Mouse (Mus musculus) forebrain, embryonic 10.5 days (tissue): ENCODE data around the gene Eif3d. TPM values are rescaled to one million over a fixed set of nuclear protein-coding genes. Genes with fewer than 3 reads are reported as not detected.

ENCODE experiments used
- DNase-seq: peaks from one replicate; pipeline ENCODE4 v3.0.0-alpha.2; 2017; ENCODE audit warnings: low spot score; ENCODE audit errors: extremely low spot score
- H3K27ac ChIP-seq: fragments of 300-500 bp; sonication (generic); 2 replicates; pipeline ENCODE4 v1.5.1; 2016; ENCODE audit warnings: mild to moderate bottlenecking
- H3K27me3 ChIP-seq: fragments of 300-500 bp; sonication (generic); 2 replicates; pipeline ENCODE4 v1.6.1; 2016; ENCODE audit warnings: mild to moderate bottlenecking; ENCODE audit not compliant: poor library complexity, severe bottlenecking
- H3K36me3 ChIP-seq: fragments of 300-500 bp; sonication (generic); replicated peaks from 2 replicates; pipeline ENCODE4 v1.6.1; 2016; ENCODE audit warnings: mild to moderate bottlenecking, moderate library complexity
- H3K4me1 ChIP-seq: fragments of 300-500 bp; sonication (generic); 2 replicates; pipeline ENCODE4 v1.6.1; 2016
- H3K4me3 ChIP-seq: fragments of 300-500 bp; sonication (generic); 2 replicates; pipeline ENCODE4 v1.5.1; 2016; ENCODE audit warnings: mild to moderate bottlenecking, moderate library complexity
- H3K9me3 ChIP-seq: fragments of 300-500 bp; sonication (generic); 2 replicates; pipeline ENCODE4 v1.6.1; 2016; ENCODE audit warnings: mild to moderate bottlenecking, moderate library complexity
- WGBS: fragments of 180-500 bp; shearing (Covaris S2); methylation state at CpG from one replicate; pipeline ENCODE4 v1.1.7; 2016; 5-methylcytosine and 5-hydroxymethylcytosine counted together
- polyA plus RNA-seq: library from polyadenylated mRNA; unstranded; fragments of >200 nt; fragmentation: Nextera tagmentation; extraction: Ambion mirVana; gene quantifications from 2 replicates; pipeline ENCODE4 v1.2.1, GENCODE M21; 2016

Eif3d gene
- polyA plus RNA-seq, 1 experiment from 2014 or later, result 284 TPM

GRCm38 (mm10) chr15:77969940-77970469, 608 bp downstream of the Eif3d start:
- Histone ChIP-seq H3K27me3 (no peaks in the 10 kb centered on the region), H3K4me1 (peaks cover 25% of the 10 kb centered on the region), H3K9me3 (no peaks in the 10 kb centered on the region), H3K4me3 (peak overlapping the region; percentile 94), H3K27ac (peak overlapping the region; percentile 98), H3K36me3 (peaks cover 43% of the 10 kb centered on the region)
- 3% methylated on average over 15 of the region's 15 CpGs for WGBS
- DNase-seq, result no peak

- Histone ChIP-seq H3K36me3 (peaks cover 92% of the 10 kb centered on the region), H3K27me3 (no peaks in the 10 kb centered on the region), H3K9me3 (no peaks in the 10 kb centered on the region), H3K4me3 (no peak overlapping the region), H3K4me1 (peaks cover 13% of the 10 kb centered on the region), H3K27ac (no peak overlapping the region)
- DNase-seq, result no peak
- 91% methylated on average over 9 of the region's 9 CpGs for WGBS
Measured at GRCm38 (mm10) chr15:77965117-77965528, 5.5 kb downstream of the Eif3d start.

GRCm38 (mm10) chr15:77962447-77962846, 8.2 kb downstream of the Eif3d start:
- Histone ChIP-seq H3K27me3 (peaks cover 9% of the 10 kb centered on the region; the same call in 1 of the 2 replicates), H3K9me3 (no peaks in the 10 kb centered on the region), H3K27ac (no peak overlapping the region), H3K36me3 (peaks cover 97% of the 10 kb centered on the region), H3K4me3 (no peak overlapping the region), H3K4me1 (peaks cover 3% of the 10 kb centered on the region)
- DNase-seq, result no peak
- WGBS, result 95% methylated on average over 5 of the region's 5 CpGs

- WGBS, result 90% methylated on average over 6 of the region's 6 CpGs
- no peak for DNase-seq
- H3K4me3 ChIP-seq, result no peak overlapping the region
- peaks cover 80% of the 10 kb centered on the region for H3K36me3 ChIP-seq
- H3K9me3 ChIP-seq, result no peaks in the 10 kb centered on the region
- no peak overlapping the region for H3K27ac ChIP-seq
- peaks cover 20% of the 10 kb centered on the region for H3K27me3 ChIP-seq
- peaks cover 20% of the 10 kb centered on the region for H3K4me1 ChIP-seq
Measured at GRCm38 (mm10) chr15:77960693-77961092, 9.9 kb downstream of the Eif3d start.

- H3K27ac ChIP-seq, result no peak overlapping the region
- peaks cover 62% of the 10 kb centered on the region for H3K36me3 ChIP-seq
- DNase-seq, result no peak
- H3K4me1 ChIP-seq, result peaks cover 36% of the 10 kb centered on the region
- H3K4me3 ChIP-seq, result no peak overlapping the region
- WGBS, result 65% methylated on average over 3 of the region's 3 CpGs
- H3K9me3 ChIP-seq, result no peaks in the 10 kb centered on the region
- peaks cover 38% of the 10 kb centered on the region for H3K27me3 ChIP-seq
Measured at GRCm38 (mm10) chr15:77958071-77958470, 12.5 kb downstream of the Eif3d start.

- no peak overlapping the region for H3K4me3 ChIP-seq
- no peak for DNase-seq
- peaks cover 38% of the 10 kb centered on the region for H3K27me3 ChIP-seq
- no peak overlapping the region for H3K27ac ChIP-seq
- 50% methylated on average over 5 of the region's 5 CpGs for WGBS
- peaks cover 62% of the 10 kb centered on the region for H3K36me3 ChIP-seq
- no peaks in the 10 kb centered on the region for H3K9me3 ChIP-seq
- peaks cover 36% of the 10 kb centered on the region for H3K4me1 ChIP-seq
Measured at GRCm38 (mm10) chr15:77957625-77958024, 13.0 kb downstream of the Eif3d start.

GRCm38 (mm10) chr15:77956404-77956901, 14.2 kb downstream of the Eif3d start, which contains the start of gene Foxred2:
Gene Foxred2 (minus strand): TSS chr15:77956722.
- H3K27ac ChIP-seq, result peak within 1 kb of the TSS; percentile 85
- no peaks in the 10 kb centered on the region for H3K9me3 ChIP-seq
- H3K4me1 ChIP-seq, result peaks cover 36% of the 10 kb centered on the region
- H3K4me3 ChIP-seq, result peak within 1 kb of the TSS; percentile 69
- under 1% methylated on average over 39 of the region's 39 CpGs for WGBS
- peaks cover 38% of the 10 kb centered on the region for H3K27me3 ChIP-seq
- peak; percentile 86 for DNase-seq
- peaks cover 62% of the 10 kb centered on the region for H3K36me3 ChIP-seq

- peaks cover 58% of the 10 kb centered on the region for H3K36me3 ChIP-seq
- peak; percentile 45 for DNase-seq
- no peaks in the 10 kb centered on the region for H3K9me3 ChIP-seq
- H3K27ac ChIP-seq, result peak overlapping the region; percentile 85
- H3K4me1 ChIP-seq, result peaks cover 36% of the 10 kb centered on the region
- 10% methylated on average over 52 of the region's 52 CpGs for WGBS
- peaks cover 38% of the 10 kb centered on the region for H3K27me3 ChIP-seq
- peak overlapping the region; percentile 69 for H3K4me3 ChIP-seq
Measured at GRCm38 (mm10) chr15:77955440-77956403, 14.9 kb downstream of the Eif3d start.

GRCm38 (mm10) chr15:77954362-77954761, 16.3 kb downstream of the Eif3d start:
- WGBS, result 92% methylated on average over 2 of the region's 2 CpGs

GRCm38 (mm10) chr15:77952921-77953320, 17.7 kb downstream of the Eif3d start:
- Histone ChIP-seq H3K9me3 (no peaks in the 10 kb centered on the region), H3K27ac (no peak overlapping the region), H3K36me3 (peaks cover 39% of the 10 kb centered on the region), H3K4me3 (no peak overlapping the region), H3K4me1 (peaks cover 36% of the 10 kb centered on the region), H3K27me3 (peaks cover 34% of the 10 kb centered on the region)
- 91% methylated on average over 3 of the region's 3 CpGs for WGBS
- DNase-seq, result no peak

More at GRCm38 (mm10) chr15:77954362-77954761, 16.3 kb downstream of the Eif3d start:
- H3K4me1 ChIP-seq, result peaks cover 36% of the 10 kb centered on the region
- no peak overlapping the region for H3K4me3 ChIP-seq
- peaks cover 49% of the 10 kb centered on the region for H3K36me3 ChIP-seq
- H3K27ac ChIP-seq, result no peak overlapping the region
- H3K27me3 ChIP-seq, result peaks cover 38% of the 10 kb centered on the region
- DNase-seq, result no peak
- H3K9me3 ChIP-seq, result no peaks in the 10 kb centered on the region

- no peak for DNase-seq
- 89% methylated on average over 7 of the region's 7 CpGs for WGBS
- H3K4me3 ChIP-seq, result no peak overlapping the region
- 0 out of 2 replicates have a peak, but pooled peaks cover 4% of the 10 kb centered on the region for H3K4me1 ChIP-seq
- H3K9me3 ChIP-seq, result no peaks in the 10 kb centered on the region
- peaks cover 1% of the 10 kb centered on the region; the same call in 1 of the 2 replicates for H3K27me3 ChIP-seq
- H3K36me3 ChIP-seq, result peaks cover 68% of the 10 kb centered on the region
- no peak overlapping the region for H3K27ac ChIP-seq
Measured at GRCm38 (mm10) chr15:77949061-77949460, 21.6 kb downstream of the Eif3d start.

- H3K4me1 ChIP-seq, result no peaks in the 10 kb centered on the region
- H3K9me3 ChIP-seq, result no peaks in the 10 kb centered on the region
- H3K36me3 ChIP-seq, result peaks cover 70% of the 10 kb centered on the region
- no peak overlapping the region for H3K27ac ChIP-seq
- H3K4me3 ChIP-seq, result no peak overlapping the region
- no peak for DNase-seq
- no peaks in the 10 kb centered on the region for H3K27me3 ChIP-seq
- 90% methylated on average over 4 of the region's 4 CpGs for WGBS
Measured at GRCm38 (mm10) chr15:77945711-77946110, 24.9 kb downstream of the Eif3d start.

GRCm38 (mm10) chr15:77941563-77941962, 29.1 kb downstream of the Eif3d start:
- Histone ChIP-seq H3K4me3 (no peak overlapping the region), H3K27ac (no peak overlapping the region), H3K9me3 (no peaks in the 10 kb centered on the region), H3K4me1 (no peaks in the 10 kb centered on the region), H3K36me3 (peaks cover 49% of the 10 kb centered on the region), H3K27me3 (no peaks in the 10 kb centered on the region)
- 86% methylated on average over 3 of the region's 3 CpGs for WGBS
- DNase-seq, result no peak
